Mouse (Mus musculus): ENCODE data around the gene Arnt. TPM values are rescaled to one million over a fixed set of nuclear protein-coding genes. Genes with fewer than 3 reads are reported as not detected.
A peak's percentile ranks its signal among the peaks of the same experiment; 100 is the strongest.
"Not testable (repeated sequence)": the region's sequence is repeated elsewhere in the genome, so short reads cannot be mapped to it uniquely, and the experiment has no call there.

Gene Arnt
- polyA plus RNA-seq, 1 experiment from 2014 or later = 34.3 TPM

DNA sequence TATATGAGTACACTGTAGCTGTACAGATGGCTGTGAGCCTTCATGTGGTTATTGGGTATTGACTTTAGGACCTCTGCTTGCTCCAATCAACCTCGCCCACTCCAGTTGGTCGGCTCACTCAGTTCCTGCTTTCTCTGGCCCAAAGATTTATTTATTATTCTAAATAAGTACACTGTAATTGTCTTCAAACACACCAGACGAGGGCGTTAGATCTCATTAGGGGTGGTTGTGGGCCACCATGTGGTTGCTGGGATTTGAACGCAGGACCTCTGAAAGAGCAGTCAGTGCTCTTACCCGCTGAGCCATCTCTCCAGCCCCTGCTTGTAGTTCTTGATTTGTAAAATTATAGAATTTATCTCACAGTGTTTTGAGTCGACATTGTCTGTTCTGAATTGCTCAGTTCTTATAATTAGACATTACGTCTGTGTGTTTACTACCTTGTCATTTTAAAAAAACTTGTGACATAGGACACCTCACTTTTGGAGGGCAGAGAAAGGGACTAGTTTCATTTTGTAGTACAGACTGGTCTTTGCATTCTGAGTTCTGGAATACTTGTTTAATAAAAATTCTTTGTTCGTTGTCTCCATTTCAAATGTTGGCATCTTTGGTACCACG is 780 bp upstream of the Arnt start:
- H3K27ac ChIP-seq = 0 out of 2 replicates have a peak overlapping the region, but pooled peaks have one; percentile 62
- 0 out of 2 replicates have a peak, but pooled peaks have one; percentile 6 for ATAC-seq (ENCODE audit: low FRiP score)
- H3K9me3 ChIP-seq (replicated peaks) = no peaks in the 10 kb centered on the region
- H3K4me3 ChIP-seq = peak overlapping the region; percentile 83
- WGBS = 76% methylated on average over 10 of the region's 10 CpGs
- peak overlapping the region; percentile 73 for H3K4me2 ChIP-seq (replicated peaks)
- H3K27me3 ChIP-seq = no peaks in the 10 kb centered on the region
- H3K4me1 ChIP-seq = peaks cover 7% of the 10 kb centered on the region
- H3K9ac ChIP-seq = no peak overlapping the region
- peaks cover 12% of the 10 kb centered on the region for H3K36me3 ChIP-seq

DNA sequence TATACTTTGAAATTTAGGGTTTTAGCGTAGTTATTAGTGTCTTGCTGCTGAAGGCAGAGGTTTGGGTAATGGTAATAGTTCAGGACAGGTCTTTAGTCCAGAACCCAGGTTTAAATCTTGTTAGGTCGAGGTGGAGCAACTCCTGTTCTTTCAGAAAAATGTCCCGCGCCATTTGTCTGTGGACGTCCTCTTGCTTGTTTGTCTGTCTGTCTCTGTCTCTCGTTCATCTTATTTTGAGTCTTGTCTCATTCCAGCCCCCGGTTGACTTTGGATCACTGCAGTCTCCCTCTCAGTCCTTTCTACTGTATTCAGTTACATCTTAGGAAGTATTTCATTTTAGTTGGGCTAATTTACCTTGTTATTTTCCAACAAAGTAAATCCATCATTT is 789 bp downstream of the Arnt start:
- no peak for ATAC-seq (ENCODE audit: low FRiP score)
- Histone ChIP-seq H3K4me3 (peak overlapping the region; percentile 83), H3K9ac (peak overlapping the region; percentile 86), H3K27me3 (no peaks in the 10 kb centered on the region), H3K27ac (no peak overlapping the region), H3K4me2 (replicated peaks) (peak overlapping the region; percentile 73), H3K4me1 (peaks cover 7% of the 10 kb centered on the region), H3K9me3 (replicated peaks) (no peaks in the 10 kb centered on the region), H3K36me3 (peaks cover 12% of the 10 kb centered on the region)
- WGBS = 4% methylated on average over 7 of the region's 7 CpGs

DNA sequence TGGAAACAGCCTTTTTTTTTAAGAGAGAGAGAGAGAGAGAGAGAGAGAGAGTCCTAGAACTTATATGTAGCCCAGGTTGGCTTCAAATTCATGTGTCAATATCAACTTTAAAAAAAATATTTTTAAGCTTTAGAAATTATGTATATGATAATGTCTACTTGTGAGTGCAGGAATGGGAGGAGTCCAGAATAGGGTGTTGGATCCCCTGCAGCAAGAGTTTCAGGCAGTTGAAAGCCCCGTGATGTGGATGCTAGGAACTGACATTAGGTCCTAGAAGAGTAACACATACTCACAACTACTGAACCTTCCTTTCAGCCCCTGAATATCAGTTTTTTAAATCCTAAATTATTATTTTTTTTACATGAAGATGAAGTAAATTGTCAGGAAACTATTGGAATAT is 1.4 kb downstream of the Arnt start:
- no peaks in the 10 kb centered on the region for H3K9me3 ChIP-seq (replicated peaks)
- H3K9ac ChIP-seq = no peak overlapping the region
- no peak overlapping the region for H3K4me3 ChIP-seq
- peak overlapping the region; percentile 73 for H3K4me2 ChIP-seq (replicated peaks)
- H3K4me1 ChIP-seq = peaks cover 7% of the 10 kb centered on the region
- H3K36me3 ChIP-seq = peaks cover 12% of the 10 kb centered on the region
- no peaks in the 10 kb centered on the region for H3K27me3 ChIP-seq
- ATAC-seq (ENCODE audit: low FRiP score) = no peak
- 63% methylated on average over 1 of the region's 1 CpGs for WGBS
- H3K27ac ChIP-seq = no peak overlapping the region

DNA sequence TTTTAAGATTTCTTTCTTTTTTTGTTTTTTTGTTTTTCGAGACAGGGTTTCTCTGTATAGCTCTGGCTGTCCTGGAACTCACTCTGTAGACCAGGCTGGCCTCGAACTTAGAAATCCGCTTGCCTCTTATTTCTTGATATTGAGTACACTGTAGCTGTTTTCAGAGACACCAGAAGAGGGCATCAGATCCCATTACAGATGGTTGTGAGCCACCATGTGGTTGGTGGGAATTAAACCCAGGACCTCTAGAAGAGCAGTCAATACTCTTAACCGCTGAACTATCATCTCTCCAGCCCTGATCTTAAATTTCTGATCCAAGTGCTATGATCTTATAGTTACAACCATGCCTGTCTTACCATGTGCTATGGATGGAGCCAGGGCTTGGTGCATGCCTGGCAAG is 4.4 kb downstream of the Arnt start:
- H3K27ac ChIP-seq; H3K9me3 ChIP-seq (replicated peaks); H3K4me2 ChIP-seq (replicated peaks); H3K27me3 ChIP-seq; ATAC-seq (ENCODE audit: low FRiP score); H3K9ac ChIP-seq; H3K4me1 ChIP-seq; H3K4me3 ChIP-seq: not testable (repeated sequence)
- peaks cover 12% of the 10 kb centered on the region for H3K36me3 ChIP-seq
- 95% methylated on average over 4 of the region's 4 CpGs for WGBS

DNA sequence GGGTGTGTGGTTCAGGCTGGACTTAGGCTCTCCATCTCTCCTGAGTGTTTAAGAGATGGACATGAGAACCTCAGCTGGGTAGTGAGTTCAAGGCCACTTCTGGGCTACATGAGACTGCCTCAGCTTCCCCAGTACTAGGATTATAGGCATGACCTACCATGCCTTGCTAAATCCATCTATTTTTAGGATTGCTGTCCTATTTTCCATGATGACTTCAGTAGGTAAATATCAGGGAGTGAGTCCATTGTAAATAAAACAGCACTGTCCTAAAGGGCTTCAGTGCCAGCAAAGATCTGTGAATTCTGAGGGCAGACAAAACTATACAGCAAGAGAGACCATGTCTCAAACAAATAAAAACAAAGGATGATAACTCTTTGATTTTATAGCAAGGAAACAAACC is 5.5 kb downstream of the Arnt start:
- Histone ChIP-seq H3K36me3 (peaks cover 12% of the 10 kb centered on the region), H3K9ac (no peak overlapping the region), H3K4me3 (no peak overlapping the region), H3K27ac (no peak overlapping the region), H3K4me2 (replicated peaks) (no peak overlapping the region), H3K4me1 (peaks cover 7% of the 10 kb centered on the region), H3K9me3 (replicated peaks) (no peaks in the 10 kb centered on the region), H3K27me3 (no peaks in the 10 kb centered on the region)
- ATAC-seq (ENCODE audit: low FRiP score) = no peak

DNA sequence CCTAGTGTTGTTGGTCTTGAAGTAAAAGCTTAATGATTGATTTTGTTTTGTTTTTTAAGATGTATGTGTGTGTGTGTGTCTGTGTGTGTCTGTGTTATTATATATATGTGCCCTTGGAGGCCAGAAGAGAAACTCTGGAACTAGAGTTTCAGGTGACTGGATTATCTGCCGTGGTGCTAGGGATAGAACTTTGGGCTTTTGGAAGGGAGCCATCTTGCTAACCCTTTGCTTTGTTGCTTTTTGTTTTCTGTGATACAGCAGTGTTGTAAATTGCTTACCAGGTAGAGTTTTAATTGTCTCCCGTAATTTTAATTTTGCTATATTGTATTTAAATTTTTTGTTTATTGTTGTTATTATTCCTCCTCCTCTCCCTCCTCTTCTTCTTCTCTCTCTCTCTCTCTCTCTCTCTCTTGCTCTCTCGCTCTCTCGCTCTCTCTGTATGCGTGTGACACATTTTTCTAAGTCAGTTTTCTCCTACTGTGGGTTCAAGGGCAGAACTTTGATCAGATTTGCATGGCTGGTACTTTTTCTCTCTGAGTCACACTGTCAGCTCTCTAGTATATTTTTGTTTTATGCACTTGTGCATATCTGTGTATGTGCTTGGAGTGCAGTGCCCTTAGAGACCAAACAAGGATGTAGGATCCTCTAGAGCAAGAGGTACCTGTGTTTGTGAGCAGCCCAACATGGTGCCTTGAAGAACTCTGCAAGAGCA is 8.4 kb downstream of the Arnt start:
- Histone ChIP-seq H3K27me3 (no peaks in the 10 kb centered on the region), H3K4me2 (replicated peaks) (no peak overlapping the region), H3K9ac (no peak overlapping the region), H3K4me1 (no peaks in the 10 kb centered on the region), H3K4me3 (no peak overlapping the region), H3K27ac (no peak overlapping the region), H3K36me3 (peaks cover 7% of the 10 kb centered on the region), H3K9me3 (replicated peaks) (no peaks in the 10 kb centered on the region)
- 91% methylated on average over 5 of the region's 5 CpGs for WGBS
- ATAC-seq (ENCODE audit: low FRiP score) = no peak

DNA sequence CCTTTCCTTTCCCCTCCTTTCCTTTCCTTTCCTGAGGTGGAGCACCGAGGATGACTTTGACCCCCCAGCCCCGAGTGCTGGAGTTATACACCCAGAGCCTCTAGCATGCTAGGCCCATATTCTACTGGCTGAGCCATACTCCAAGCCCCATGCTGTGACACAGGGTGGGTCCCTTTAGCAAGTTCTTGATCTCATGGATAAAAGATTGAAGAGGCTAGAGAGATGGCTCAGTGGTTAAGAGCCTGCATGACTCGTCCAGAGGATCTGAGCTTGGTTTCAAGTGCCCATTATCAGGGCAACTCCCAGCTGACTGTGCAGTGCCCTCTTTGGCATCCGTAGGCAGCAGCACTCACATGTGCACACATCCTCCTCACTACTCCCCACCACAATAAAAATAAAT is 11.1 kb downstream of the Arnt start:
- Histone ChIP-seq H3K36me3 (peaks cover 8% of the 10 kb centered on the region), H3K4me1 (no peaks in the 10 kb centered on the region), H3K9ac (no peak overlapping the region), H3K27ac (no peak overlapping the region), H3K4me3 (no peak overlapping the region), H3K9me3 (replicated peaks) (no peaks in the 10 kb centered on the region), H3K27me3 (no peaks in the 10 kb centered on the region), H3K4me2 (replicated peaks) (no peak overlapping the region)
- WGBS = 83% methylated on average over 4 of the region's 4 CpGs
- ATAC-seq (ENCODE audit: low FRiP score) = no peak

DNA sequence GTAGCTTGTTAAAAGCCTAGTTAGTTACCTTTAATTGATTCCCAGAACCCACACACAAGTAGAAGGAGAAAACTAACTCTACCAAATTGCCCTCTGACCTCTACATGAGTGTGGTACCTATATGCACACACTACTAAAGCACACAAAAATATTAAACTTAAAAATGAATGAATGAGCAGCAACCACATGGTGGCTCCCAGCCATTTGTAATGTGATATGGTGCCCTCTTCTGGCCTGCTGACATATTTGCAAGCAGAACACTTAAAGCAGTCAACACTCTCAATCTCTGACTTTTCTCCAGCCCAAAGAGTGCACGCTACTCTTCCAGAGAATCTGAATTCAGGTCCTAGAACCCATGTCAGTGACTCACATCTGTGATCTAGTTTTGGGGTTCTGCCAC is 16.2 kb downstream of the Arnt start:
- Histone ChIP-seq H3K9me3 (replicated peaks) (no peaks in the 10 kb centered on the region), H3K27me3 (no peaks in the 10 kb centered on the region), H3K27ac (no peak overlapping the region), H3K4me1 (no peaks in the 10 kb centered on the region), H3K4me2 (replicated peaks) (no peak overlapping the region), H3K4me3 (no peak overlapping the region), H3K9ac (no peak overlapping the region), H3K36me3 (peaks cover 29% of the 10 kb centered on the region)
- 53% methylated on average over 1 of the region's 1 CpGs for WGBS
- no peak for ATAC-seq (ENCODE audit: low FRiP score)

DNA sequence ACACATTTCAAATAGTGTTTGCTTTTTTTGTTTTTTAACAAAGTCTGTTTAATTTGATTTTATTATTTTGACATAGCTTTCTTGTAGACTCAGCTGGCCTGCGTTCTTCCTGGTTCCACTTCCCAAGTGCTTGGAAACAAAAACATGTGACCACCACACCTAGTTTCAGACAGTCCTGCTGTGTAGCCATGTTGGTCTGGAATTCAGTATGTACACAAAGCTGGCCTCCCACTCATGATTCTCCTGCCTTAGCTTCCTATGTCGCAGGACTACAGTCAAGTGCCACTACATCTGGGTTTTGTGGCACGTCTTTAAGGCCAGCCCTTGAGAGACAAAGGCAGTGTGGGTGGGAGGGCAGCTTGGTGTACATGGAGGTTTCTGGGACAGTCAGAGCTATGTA is 16.7 kb downstream of the Arnt start:
- no peak overlapping the region for H3K9ac ChIP-seq
- H3K4me3 ChIP-seq = no peak overlapping the region
- peaks cover 29% of the 10 kb centered on the region for H3K36me3 ChIP-seq
- H3K27ac ChIP-seq = no peak overlapping the region
- ATAC-seq (ENCODE audit: low FRiP score) = no peak
- no peaks in the 10 kb centered on the region for H3K9me3 ChIP-seq (replicated peaks)
- no peaks in the 10 kb centered on the region for H3K27me3 ChIP-seq
- no peaks in the 10 kb centered on the region for H3K4me1 ChIP-seq
- WGBS = 92% methylated on average over 3 of the region's 3 CpGs
- no peak overlapping the region for H3K4me2 ChIP-seq (replicated peaks)

DNA sequence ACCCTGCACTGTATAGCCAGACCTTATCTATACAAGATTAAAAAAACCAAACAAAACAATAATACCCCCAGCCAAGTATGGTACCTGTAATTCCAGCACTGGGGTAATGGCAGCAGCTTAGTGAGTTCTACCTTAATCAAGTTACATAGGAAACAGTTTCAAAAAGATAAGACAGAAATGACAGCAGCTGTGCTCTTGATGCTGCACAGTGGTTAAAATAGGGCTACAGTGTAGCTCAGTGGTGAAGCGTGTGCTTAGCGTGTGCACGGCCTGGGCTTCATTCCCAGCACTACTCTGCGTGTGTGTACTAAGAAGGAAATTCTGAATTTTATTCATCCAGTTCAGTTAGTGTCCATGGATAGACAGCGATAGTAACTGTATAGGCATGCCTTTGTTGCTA is 22.2 kb downstream of the Arnt start:
- H3K36me3 ChIP-seq = peaks cover 19% of the 10 kb centered on the region
- H3K27me3 ChIP-seq = no peaks in the 10 kb centered on the region
- no peak overlapping the region for H3K27ac ChIP-seq
- no peak for ATAC-seq (ENCODE audit: low FRiP score)
- H3K4me1 ChIP-seq = no peaks in the 10 kb centered on the region
- no peak overlapping the region for H3K9ac ChIP-seq
- H3K4me3 ChIP-seq = no peak overlapping the region
- no peaks in the 10 kb centered on the region for H3K9me3 ChIP-seq (replicated peaks)
- over 99% methylated on average over 5 of the region's 5 CpGs for WGBS
- H3K4me2 ChIP-seq (replicated peaks) = no peak overlapping the region

DNA sequence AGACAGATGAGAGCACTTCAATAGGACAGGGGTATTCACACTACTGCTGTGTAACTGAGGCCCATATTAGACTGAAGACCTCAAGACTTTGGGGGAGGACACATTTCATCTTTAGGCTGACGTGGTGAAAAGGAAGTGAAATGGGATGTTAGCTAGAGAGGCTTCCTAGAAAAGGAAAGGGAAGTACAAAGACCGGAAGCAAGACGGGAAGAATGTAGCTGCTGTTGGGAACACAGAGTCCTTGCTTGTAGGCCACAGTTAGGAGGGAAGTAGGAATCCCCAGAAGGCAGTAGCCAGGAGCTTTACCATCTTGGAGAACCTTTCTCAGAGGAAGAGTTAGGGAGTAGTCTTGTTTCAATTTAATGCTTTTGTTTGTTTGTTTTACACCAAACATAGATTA is 23.6 kb downstream of the Arnt start:
- Histone ChIP-seq H3K9ac (no peak overlapping the region), H3K27me3 (no peaks in the 10 kb centered on the region), H3K27ac (no peak overlapping the region), H3K4me3 (no peak overlapping the region), H3K4me2 (replicated peaks) (no peak overlapping the region), H3K4me1 (no peaks in the 10 kb centered on the region), H3K9me3 (replicated peaks) (no peaks in the 10 kb centered on the region), H3K36me3 (peaks cover 26% of the 10 kb centered on the region)
- WGBS = 77% methylated on average over 3 of the region's 3 CpGs
- no peak for ATAC-seq (ENCODE audit: low FRiP score)

DNA sequence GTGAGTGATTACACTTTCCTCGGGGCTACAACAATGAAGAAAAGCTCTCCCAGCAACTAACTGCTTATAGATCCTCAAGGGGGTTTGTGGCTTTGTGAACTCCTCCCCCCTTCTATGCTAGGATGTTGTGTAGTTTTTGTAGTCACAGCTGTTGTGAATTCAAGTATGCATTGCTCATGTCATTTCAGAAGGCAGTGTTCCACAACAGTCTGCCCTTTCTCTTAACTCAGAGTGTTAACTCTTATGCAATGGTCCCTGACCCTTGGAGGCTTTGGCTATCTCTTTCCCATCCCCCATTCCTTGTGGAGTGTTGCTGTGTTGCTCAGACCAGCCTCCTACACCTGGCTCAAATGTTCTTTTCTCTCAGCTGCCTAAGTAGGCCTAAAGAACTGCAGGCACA is 25.2 kb downstream of the Arnt start:
- Histone ChIP-seq H3K27me3 (no peaks in the 10 kb centered on the region), H3K36me3 (peaks cover 16% of the 10 kb centered on the region), H3K9me3 (replicated peaks) (no peaks in the 10 kb centered on the region), H3K27ac (no peak overlapping the region), H3K9ac (no peak overlapping the region), H3K4me2 (replicated peaks) (no peak overlapping the region), H3K4me1 (no peaks in the 10 kb centered on the region), H3K4me3 (no peak overlapping the region)
- ATAC-seq (ENCODE audit: low FRiP score) = no peak
- 75% methylated on average over 1 of the region's 1 CpGs for WGBS

DNA sequence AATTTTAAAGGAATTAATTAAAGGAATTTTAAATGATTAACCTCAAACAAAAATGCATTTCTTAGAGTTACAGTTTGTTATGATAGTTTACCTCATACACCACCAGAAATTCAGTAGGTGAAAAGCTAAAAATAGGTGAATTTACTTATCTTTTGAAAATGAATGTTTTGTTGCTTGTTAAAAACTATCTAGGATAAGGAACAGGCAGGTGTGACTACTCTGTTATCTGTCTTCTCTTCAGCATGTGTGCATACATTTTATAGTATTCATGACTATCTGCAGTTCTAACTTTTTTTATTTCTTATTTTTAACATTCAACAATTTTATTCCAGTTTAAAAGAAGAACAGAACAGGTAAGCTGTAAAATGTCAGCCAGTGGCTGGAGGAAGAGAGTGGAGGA is 29.7 kb downstream of the Arnt start:
- peaks cover 21% of the 10 kb centered on the region for H3K36me3 ChIP-seq

More for the DNA sequence above, 29.7 kb downstream of the Arnt start:
- Histone ChIP-seq H3K4me1 (no peaks in the 10 kb centered on the region), H3K27ac (no peak overlapping the region), H3K9me3 (replicated peaks) (no peaks in the 10 kb centered on the region), H3K27me3 (no peaks in the 10 kb centered on the region), H3K4me2 (replicated peaks) (no peak overlapping the region), H3K9ac (no peak overlapping the region), H3K4me3 (no peak overlapping the region)
- ATAC-seq (ENCODE audit: low FRiP score) = no peak

Measured in hindbrain, embryonic 12.5 days (tissue).